7 mouse cellular contexts compared by ENCODE assay signal in the genomic region with DNA sequence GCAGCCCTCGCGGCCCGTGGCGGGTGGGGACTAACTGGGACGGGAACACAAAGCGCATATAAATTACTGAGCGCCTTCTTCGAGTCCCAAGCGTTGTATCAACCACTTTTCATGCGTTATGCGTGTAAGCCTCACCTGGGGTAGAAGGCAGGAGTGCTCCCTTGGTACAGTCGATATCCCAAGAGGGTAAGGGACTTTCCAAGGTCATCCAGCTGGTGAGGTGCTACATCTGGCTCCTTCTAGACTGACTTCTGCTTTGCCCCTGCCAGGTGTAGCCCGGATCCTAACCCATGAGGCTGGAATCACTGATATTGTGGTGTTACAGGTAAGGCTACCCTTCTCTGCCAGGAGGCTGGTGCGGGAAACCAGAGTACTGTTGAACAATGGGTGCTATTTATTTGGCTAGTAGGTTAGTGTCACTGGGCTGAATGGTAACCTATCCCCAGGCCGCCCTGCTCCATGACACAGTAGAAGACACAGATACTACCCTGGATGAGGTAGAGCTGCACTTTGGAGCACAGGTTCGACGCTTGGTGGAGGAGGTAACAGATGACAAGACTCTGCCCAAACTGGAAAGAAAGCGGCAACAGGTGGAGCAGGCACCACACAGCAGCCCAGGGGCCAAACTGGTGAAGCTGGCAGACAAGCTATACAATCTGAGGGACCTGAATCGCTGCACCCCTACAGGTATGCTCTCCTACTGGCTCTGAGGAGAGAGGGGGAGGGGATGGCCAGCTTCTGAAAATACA. TPM values are rescaled to one million over a fixed set of nuclear protein-coding genes. Genes with fewer than 3 reads are reported as not detected.
DNase-seq lines count a peak whose midpoint lies in the region; ATAC-seq lines count a peak whose summit lies in the region.

No protein-coding gene starts in this region.

- H3K27ac ChIP-seq in forebrain, embryonic 11.5 days (ENCODE audit: low read depth, low read length): no peak overlapping the region
- H3K27ac ChIP-seq in limb, embryonic 12.5 days: peak overlapping the region; percentile 79

- peak; percentile 52 for DNase-seq in forebrain, embryonic 11.5 days (ENCODE audit: low spot score)
- DNase-seq in splenic B cell, adult 2 months (ENCODE audit: low read depth, low spot score): peak; percentile 63
- no peak for DNase-seq in adrenal gland, adult 2 months
- DNase-seq in adrenal gland, postnatal 36 days: no peak

- H3K4me2 ChIP-seq in forebrain, embryonic 11.5 days (ENCODE audit: low read depth, low read length, severe bottlenecking): peak overlapping the region; percentile 81
- H3K4me2 ChIP-seq in limb, embryonic 12.5 days: peak overlapping the region; percentile 76

- no peak; the same call in 1 of the 2 replicates for ATAC-seq in megakaryocyte, adult 5-6 weeks (ENCODE audit: poor library complexity, severe bottlenecking)
- ATAC-seq in forebrain, embryonic 11.5 days (replicated peaks; ENCODE audit: low FRiP score): no peak
- no peak for ATAC-seq in limb, embryonic 12.5 days (ENCODE audit: insufficient number of reproducible peaks, insufficient read depth, low FRiP score, low TSS enrichment, low read depth)

- H3K9ac ChIP-seq in forebrain, embryonic 11.5 days (ENCODE audit: low read length): peak overlapping the region; percentile 87
- peak overlapping the region; percentile 78 for H3K9ac ChIP-seq in limb, embryonic 12.5 days (replicated peaks)

- no peaks in the 10 kb centered on the region for H3K9me3 ChIP-seq in megakaryocyte, embryonic 14.5 days
- H3K9me3 ChIP-seq in forebrain, embryonic 11.5 days (ENCODE audit: control insufficient read depth, low read length): no peaks in the 10 kb centered on the region
- no peaks in the 10 kb centered on the region for H3K9me3 ChIP-seq in limb, embryonic 12.5 days

- H3K4me3 ChIP-seq in megakaryocyte, embryonic 14.5 days (replicated peaks): peak overlapping the region; percentile 94
- H3K4me3 ChIP-seq in forebrain, embryonic 11.5 days (ENCODE audit: low read depth, low read length): peak overlapping the region; percentile 51
- peak overlapping the region; percentile 56 for H3K4me3 ChIP-seq in limb, embryonic 12.5 days (replicated peaks)

- peaks cover 30% of the 10 kb centered on the region for H3K36me3 ChIP-seq in megakaryocyte, embryonic 14.5 days (replicated peaks; ENCODE audit: low read length)
- H3K36me3 ChIP-seq in forebrain, embryonic 11.5 days (ENCODE audit: control insufficient read depth, insufficient read depth, low read length): no peaks in the 10 kb centered on the region
- peaks cover 5% of the 10 kb centered on the region; the same call in 1 of the 2 replicates for H3K36me3 ChIP-seq in limb, embryonic 12.5 days
- H3K36me3 ChIP-seq in splenic B cell, adult 2 months (ENCODE audit: control insufficient read depth, insufficient read depth, low read length, poor library complexity, severe bottlenecking): no peaks in the 10 kb centered on the region

- H3K27me3 ChIP-seq in megakaryocyte, embryonic 14.5 days (replicated peaks): no peaks in the 10 kb centered on the region
- no peaks in the 10 kb centered on the region for H3K27me3 ChIP-seq in forebrain, embryonic 11.5 days (ENCODE audit: control insufficient read depth, insufficient read depth, low read length)
- H3K27me3 ChIP-seq in limb, embryonic 12.5 days: no peaks in the 10 kb centered on the region
- no peaks in the 10 kb centered on the region for H3K27me3 ChIP-seq in splenic B cell, adult 2 months (ENCODE audit: control insufficient read depth, insufficient read depth, low read length, poor library complexity, severe bottlenecking)

- H3K4me1 ChIP-seq in megakaryocyte, embryonic 14.5 days: peaks cover 79% of the 10 kb centered on the region
- peaks cover 18% of the 10 kb centered on the region for H3K4me1 ChIP-seq in forebrain, embryonic 11.5 days (replicated peaks; ENCODE audit: control insufficient read depth, insufficient read depth, low read length)
- peaks cover 47% of the 10 kb centered on the region for H3K4me1 ChIP-seq in limb, embryonic 12.5 days (replicated peaks)

- WGBS in forebrain, embryonic 11.5 days: 24% methylated on average over 19 of the region's 19 CpGs
- WGBS in limb, embryonic 12.5 days: 27% methylated on average over 19 of the region's 19 CpGs

RNA-seq across cellular contexts. Expression of gene Hddc3, which starts 0.5 kb away (rescaled TPM):
- polyA plus RNA-seq in megakaryocyte, embryonic 14.5 days (2012; ENCODE audit: insufficient read depth, low replicate concordance): 17.4 and 104 TPM in 2 replicates
- 6.7 and 8.5 TPM in 2 replicates for total RNA-seq in megakaryocyte, adult 5-6 weeks (2015)
- 6.1 and 11.1 TPM in 2 replicates for total RNA-seq in megakaryocyte, adult 5-6 weeks (2017)
- polyA plus RNA-seq in forebrain, embryonic 11.5 days (2014; fragmentation: Nextera tagmentation; extraction: Ambion mirVana): 23.8 and 31.0 TPM in 2 replicates
- polyA plus RNA-seq in limb, embryonic 12.5 days (2016; fragmentation: Nextera tagmentation; extraction: Ambion mirVana): 25.8 and 29.6 TPM in 2 replicates
- 10 to 100 TPM; 45.5 to 50.8 TPM for total RNA-seq in adrenal gland, adult 2 months (2021)
- 25.1 and 36.4 TPM in 2 replicates for polyA plus RNA-seq in adrenal gland, adult 2 months (2012; rRNA removed)
- total RNA-seq in adrenal gland, postnatal 36 days (2021): 10 to 100 TPM; 30.0 to 40.7 TPM

RNA-seq across cellular contexts. Expression of gene Unc45a, which starts 2.6 kb away (rescaled TPM):
- 37.4 and 78.5 TPM in 2 replicates for polyA plus RNA-seq in megakaryocyte, embryonic 14.5 days (2012; ENCODE audit: insufficient read depth, low replicate concordance)
- total RNA-seq in megakaryocyte, adult 5-6 weeks (2015): 4.1 and 4.7 TPM in 2 replicates
- total RNA-seq in megakaryocyte, adult 5-6 weeks (2017): 7.2 and 13.0 TPM in 2 replicates
- polyA plus RNA-seq in forebrain, embryonic 11.5 days (2014; fragmentation: Nextera tagmentation; extraction: Ambion mirVana): 31.1 and 36.1 TPM in 2 replicates
- polyA plus RNA-seq in limb, embryonic 12.5 days (2016; fragmentation: Nextera tagmentation; extraction: Ambion mirVana): 56.9 and 61.8 TPM in 2 replicates
- 10 to 100 TPM; 66.5 to 73.0 TPM for total RNA-seq in adrenal gland, adult 2 months (2021)
- polyA plus RNA-seq in adrenal gland, adult 2 months (2012; rRNA removed): 69.1 and 76.9 TPM in 2 replicates
- total RNA-seq in adrenal gland, postnatal 36 days (2021): 10 to 100 TPM; 55.0 to 74.8 TPM

RNA-seq across cellular contexts. Expression of gene Rccd1, which starts 19.2 kb away (rescaled TPM):
- 4.7 and 5.0 TPM in 2 replicates for polyA plus RNA-seq in megakaryocyte, embryonic 14.5 days (2012; ENCODE audit: insufficient read depth, low replicate concordance)
- 2.6 and 4.2 TPM in 2 replicates for total RNA-seq in megakaryocyte, adult 5-6 weeks (2015)
- 7.3 and 10.3 TPM in 2 replicates for total RNA-seq in megakaryocyte, adult 5-6 weeks (2017)
- polyA plus RNA-seq in forebrain, embryonic 11.5 days (2014; fragmentation: Nextera tagmentation; extraction: Ambion mirVana): 16.9 and 20.2 TPM in 2 replicates
- polyA plus RNA-seq in limb, embryonic 12.5 days (2016; fragmentation: Nextera tagmentation; extraction: Ambion mirVana): 12.6 and 13.9 TPM in 2 replicates
- total RNA-seq in adrenal gland, adult 2 months (2021): 10 to 100 TPM in 1 of 2 experiments, 1 to 10 TPM in 1; 7.4 to 10.5 TPM
- polyA plus RNA-seq in adrenal gland, adult 2 months (2012; rRNA removed): 9.0 and 12.9 TPM in 2 replicates
- 10 to 100 TPM in 1 of 2 experiments, 1 to 10 TPM in 1; 8.9 to 12.0 TPM for total RNA-seq in adrenal gland, postnatal 36 days (2021)

RNA-seq across cellular contexts. Expression of gene Man2a2, which starts 27.7 kb away (rescaled TPM):
- polyA plus RNA-seq in megakaryocyte, embryonic 14.5 days (2012; ENCODE audit: insufficient read depth, low replicate concordance): 36.1 and 38.2 TPM in 2 replicates
- 23.3 and 25.3 TPM in 2 replicates for total RNA-seq in megakaryocyte, adult 5-6 weeks (2015)
- 27.8 and 39.5 TPM in 2 replicates for total RNA-seq in megakaryocyte, adult 5-6 weeks (2017)
- 16.1 and 18.8 TPM in 2 replicates for polyA plus RNA-seq in forebrain, embryonic 11.5 days (2014; fragmentation: Nextera tagmentation; extraction: Ambion mirVana)
- 25.7 and 31.7 TPM in 2 replicates for polyA plus RNA-seq in limb, embryonic 12.5 days (2016; fragmentation: Nextera tagmentation; extraction: Ambion mirVana)
- 10 to 100 TPM; 77.2 to 99.3 TPM for total RNA-seq in adrenal gland, adult 2 months (2021)
- 252 and 304 TPM in 2 replicates for polyA plus RNA-seq in adrenal gland, adult 2 months (2012; rRNA removed)
- 10 to 100 TPM; 81.4 to 94.8 TPM for total RNA-seq in adrenal gland, postnatal 36 days (2021)

RNA-seq across cellular contexts. Expression of gene Fes, which starts 44.3 kb away (rescaled TPM):
- polyA plus RNA-seq in megakaryocyte, embryonic 14.5 days (2012; ENCODE audit: insufficient read depth, low replicate concordance): 42.2 and 53.1 TPM in 2 replicates
- 260 and 265 TPM in 2 replicates for total RNA-seq in megakaryocyte, adult 5-6 weeks (2015)
- 252 and 267 TPM in 2 replicates for total RNA-seq in megakaryocyte, adult 5-6 weeks (2017)
- polyA plus RNA-seq in forebrain, embryonic 11.5 days (2014; fragmentation: Nextera tagmentation; extraction: Ambion mirVana): 7.7 and 8.3 TPM in 2 replicates
- 10.2 and 11.0 TPM in 2 replicates for polyA plus RNA-seq in limb, embryonic 12.5 days (2016; fragmentation: Nextera tagmentation; extraction: Ambion mirVana)
- total RNA-seq in adrenal gland, adult 2 months (2021): 10 to 100 TPM in 1 of 2 experiments, 1 to 10 TPM in 1; 7.9 to 13.0 TPM
- 13.1 and 14.8 TPM in 2 replicates for polyA plus RNA-seq in adrenal gland, adult 2 months (2012; rRNA removed)
- total RNA-seq in adrenal gland, postnatal 36 days (2021): 10 to 100 TPM in 1 of 2 experiments, 1 to 10 TPM in 1; 7.5 to 11.4 TPM

Comparison
In these comparisons a context has a peak if more than half of its experiments do, and no peak if none do; other contexts are left out.
1. DNase-seq: peak in forebrain, embryonic 11.5 days (single experiment) and splenic B cell, adult 2 months (single experiment); none in adrenal gland, adult 2 months (single experiment) and adrenal gland, postnatal 36 days (0 of 2).
2. Peak in every context shown above with its lines, with median percentiles within 50 percentile points of each other: H3K4me3 ChIP-seq.